Mouse (Mus musculus): ENCODE results near the gene Sema5a.

The Sema5a gene

DNA sequence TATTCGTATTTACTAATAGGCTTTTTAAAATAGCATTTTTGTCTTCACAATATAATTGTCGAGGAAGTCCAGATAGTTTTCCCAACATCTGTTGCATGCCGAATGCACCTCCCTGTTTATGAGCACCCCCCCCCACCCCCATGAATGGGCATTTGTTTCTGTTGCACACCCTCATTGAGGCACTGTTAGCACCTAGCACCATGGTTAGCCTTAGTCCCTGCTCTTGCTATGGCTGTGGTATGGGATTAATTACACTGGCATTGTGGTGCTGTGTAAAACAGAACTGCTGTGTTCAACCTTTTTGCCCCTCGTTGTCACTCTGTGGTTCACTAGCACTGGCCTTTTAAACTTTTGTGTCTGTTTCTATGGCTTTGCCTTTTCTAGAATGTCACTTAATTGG, 56.4 kb downstream of the Sema5a start:
- DNase-seq (ENCODE audit: low read depth, low spot score), result no peak

GRCm38 (mm10) chr15:32306557-32307243, 62.1 kb downstream of the Sema5a start:
- no peak for DNase-seq (ENCODE audit: low read depth, low spot score)

GRCm38 (mm10) chr15:32310834-32311233, 66.2 kb downstream of the Sema5a start:
- no peak for DNase-seq (ENCODE audit: low read depth, low spot score)

- no peak for DNase-seq (ENCODE audit: low read depth, low spot score)
These were observed 66.7 kb downstream of the Sema5a start for GRCm38 (mm10) chr15:32311287-32311686.

DNA sequence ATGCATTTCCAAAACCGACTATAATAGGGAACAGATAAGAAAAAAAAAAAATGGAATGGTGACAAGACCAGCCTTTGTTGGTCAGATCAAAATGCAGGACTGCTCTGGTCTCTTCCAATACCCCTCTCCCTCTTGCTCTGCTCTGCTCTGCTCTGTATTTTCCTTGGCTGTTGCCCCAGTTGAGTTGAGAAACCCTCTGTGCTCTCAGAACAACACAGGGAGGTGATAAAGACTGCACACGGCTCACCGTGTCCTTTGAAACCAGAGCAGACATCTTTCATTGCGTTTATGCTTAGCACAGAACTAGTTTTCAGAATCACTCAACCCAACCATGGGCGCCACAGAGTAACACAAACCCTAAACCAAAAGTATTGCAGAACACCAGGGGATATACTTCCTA, 72.5 kb downstream of the Sema5a start:
- no peak for DNase-seq (ENCODE audit: low read depth, low spot score)

DNA sequence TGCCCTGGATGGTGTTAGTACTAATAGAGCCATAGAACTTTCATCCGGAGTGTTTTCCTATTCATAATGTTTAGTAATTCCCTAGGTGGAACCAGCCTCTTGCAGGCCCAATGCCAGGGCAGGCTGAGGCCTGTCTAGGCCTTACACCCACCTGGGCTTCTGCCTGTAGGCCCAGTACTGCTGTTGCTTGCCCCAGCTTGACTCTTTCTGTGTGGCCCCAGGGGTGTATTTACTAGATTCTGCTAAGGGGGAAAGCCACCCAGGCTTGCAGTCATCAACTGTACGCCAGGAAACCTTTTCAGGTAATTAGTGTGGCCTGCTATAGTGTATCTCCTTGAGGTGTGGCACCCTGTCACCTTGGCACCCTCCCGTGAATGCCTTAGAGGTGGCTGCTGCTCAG, 76.1 kb downstream of the Sema5a start:
- no peak for DNase-seq (ENCODE audit: low read depth, low spot score)

GRCm38 (mm10) chr15:32322455-32323220, 78.0 kb downstream of the Sema5a start:
- no peak for DNase-seq (ENCODE audit: low read depth, low spot score)

- no peak for DNase-seq (ENCODE audit: low read depth, low spot score)
These were observed 78.6 kb downstream of the Sema5a start for GRCm38 (mm10) chr15:32323224-32323623.

- no peak for DNase-seq (ENCODE audit: low read depth, low spot score)
These were observed 79.5 kb downstream of the Sema5a start for GRCm38 (mm10) chr15:32324105-32324504.

DNA sequence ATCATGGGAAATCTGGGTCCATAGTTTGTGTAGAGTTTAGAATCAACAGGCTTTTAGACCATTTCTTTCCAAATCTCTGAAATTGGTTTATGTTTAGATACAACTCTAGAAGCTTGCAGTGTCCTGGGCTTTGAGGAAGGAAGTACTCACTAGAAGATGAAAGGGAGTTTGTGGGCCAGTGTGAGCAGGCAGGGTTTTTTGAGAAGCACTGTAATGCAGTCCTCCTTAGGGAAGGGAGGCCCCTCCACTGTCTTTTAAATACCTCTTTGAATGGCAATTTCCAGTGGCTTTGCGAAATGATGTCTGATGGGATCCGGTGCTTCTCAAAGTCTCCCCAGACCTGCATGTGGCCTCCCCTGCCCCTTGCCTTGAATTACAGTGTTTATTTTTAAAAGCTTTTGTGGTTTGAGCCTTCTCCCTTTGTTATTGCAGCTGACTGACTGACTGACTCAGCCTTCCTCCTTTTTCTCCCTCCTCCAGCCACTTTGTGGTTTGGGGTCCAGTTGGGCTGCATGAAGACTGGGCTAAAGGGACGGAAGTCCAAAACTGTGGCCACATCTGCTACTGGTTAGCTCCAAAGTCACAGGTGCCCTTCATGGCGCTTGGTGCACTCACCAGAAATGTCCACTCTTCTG, 83.9 kb downstream of the Sema5a start:
- no peak for DNase-seq (ENCODE audit: low read depth, low spot score)

- DNase-seq (ENCODE audit: low read depth, low spot score), result no peak
These were observed 85.2 kb downstream of the Sema5a start for GRCm38 (mm10) chr15:32329670-32330330.

DNA sequence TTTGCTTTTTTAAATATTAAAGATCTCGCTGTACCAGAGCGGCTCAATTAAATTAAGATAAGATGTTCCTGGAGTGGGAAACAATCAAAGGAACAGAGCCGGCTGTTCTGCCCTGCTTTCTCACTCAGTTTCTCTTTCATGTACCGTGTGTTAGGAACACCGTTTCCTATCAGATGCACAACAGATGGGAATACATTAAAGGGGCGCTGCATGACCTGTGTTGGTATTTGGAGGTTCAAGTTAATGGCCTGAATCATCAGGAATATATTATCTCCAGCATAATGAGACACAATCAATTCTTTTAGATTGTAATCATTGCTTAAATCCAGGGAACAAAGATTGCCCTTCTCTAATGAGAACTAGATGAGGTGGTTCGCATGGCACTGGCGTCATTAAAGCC, 85.8 kb downstream of the Sema5a start:
- DNase-seq (ENCODE audit: low read depth, low spot score), result no peak

GRCm38 (mm10) chr15:32331037-32331436, 86.4 kb downstream of the Sema5a start:
- no peak for DNase-seq (ENCODE audit: low read depth, low spot score)

- no peak for DNase-seq (ENCODE audit: low read depth, low spot score)
These were observed 88.8 kb downstream of the Sema5a start for GRCm38 (mm10) chr15:32333456-32333855.

GRCm38 (mm10) chr15:32337810-32338209, 93.2 kb downstream of the Sema5a start:
- no peak for DNase-seq (ENCODE audit: low read depth, low spot score)

DNA sequence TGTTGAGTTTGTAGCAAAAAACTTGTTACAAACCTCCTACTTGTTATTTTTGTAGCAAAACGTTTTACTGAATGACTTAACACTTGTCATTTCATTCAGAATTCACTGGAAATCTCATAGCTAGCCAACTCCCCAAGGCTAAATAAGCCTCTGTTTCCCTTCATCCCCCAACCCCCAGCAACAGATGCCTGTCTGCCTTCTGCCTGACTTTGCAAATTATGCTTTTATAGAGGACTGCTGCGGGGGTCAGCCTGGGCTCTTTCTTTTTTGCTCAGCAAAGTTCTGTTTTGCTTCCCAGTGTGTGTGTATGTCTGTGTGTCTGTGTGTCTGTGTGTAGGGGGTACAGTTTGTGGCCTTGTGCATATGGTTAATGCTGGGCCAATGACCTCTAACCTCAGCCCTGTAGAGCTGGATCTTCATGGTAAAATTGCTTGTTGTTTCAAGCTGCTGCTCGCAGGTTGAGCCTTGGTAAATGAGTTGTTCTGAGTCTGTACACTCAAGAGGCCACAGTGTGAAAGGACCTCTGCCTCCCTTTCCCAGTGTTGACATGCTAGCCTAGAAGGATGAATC, 94.2 kb downstream of the Sema5a start:
- no peak for DNase-seq (ENCODE audit: low read depth, low spot score)

GRCm38 (mm10) chr15:32339426-32339825, 94.8 kb downstream of the Sema5a start:
- DNase-seq (ENCODE audit: low read depth, low spot score), result no peak

DNA sequence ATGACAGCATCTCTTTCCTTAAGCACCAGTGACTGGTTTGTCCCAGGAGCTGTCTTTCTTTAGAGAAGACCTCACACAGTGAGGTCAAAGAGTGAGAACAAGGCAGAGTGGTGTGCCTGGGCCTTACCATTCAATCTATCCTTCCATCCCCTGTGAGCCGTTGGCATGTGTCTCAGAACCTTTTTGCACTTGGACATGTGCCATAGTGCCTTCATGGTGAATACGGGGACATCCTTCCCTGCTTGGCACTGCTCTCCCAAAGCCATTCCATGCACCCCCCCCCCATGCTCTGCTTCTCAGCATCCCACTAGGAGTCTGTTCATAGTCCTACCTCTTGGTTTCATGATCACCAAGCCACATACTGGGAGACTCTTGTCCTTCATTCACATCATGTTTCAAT, 96.8 kb downstream of the Sema5a start:
- no peak for DNase-seq (ENCODE audit: low read depth, low spot score)

DNA sequence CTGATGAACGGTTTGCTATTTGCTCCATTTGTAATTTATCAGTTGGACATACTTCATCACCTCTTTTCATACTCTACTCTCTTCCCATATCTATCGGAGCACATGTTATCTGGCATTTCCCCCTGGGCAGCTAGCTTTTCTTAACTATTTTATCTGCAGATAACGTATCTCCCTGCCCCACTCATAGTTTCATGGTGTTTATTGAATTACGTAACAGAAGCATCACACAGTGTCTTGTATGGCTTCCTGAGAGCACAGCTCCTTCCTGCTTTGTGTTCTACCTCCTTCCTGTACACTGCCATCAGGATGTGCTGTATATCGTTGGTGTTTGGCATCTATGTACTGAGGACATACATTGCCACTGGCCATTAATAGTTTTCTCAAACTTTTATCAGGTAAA, 98.9 kb downstream of the Sema5a start:
- no peak for DNase-seq (ENCODE audit: low read depth, low spot score)

DNA sequence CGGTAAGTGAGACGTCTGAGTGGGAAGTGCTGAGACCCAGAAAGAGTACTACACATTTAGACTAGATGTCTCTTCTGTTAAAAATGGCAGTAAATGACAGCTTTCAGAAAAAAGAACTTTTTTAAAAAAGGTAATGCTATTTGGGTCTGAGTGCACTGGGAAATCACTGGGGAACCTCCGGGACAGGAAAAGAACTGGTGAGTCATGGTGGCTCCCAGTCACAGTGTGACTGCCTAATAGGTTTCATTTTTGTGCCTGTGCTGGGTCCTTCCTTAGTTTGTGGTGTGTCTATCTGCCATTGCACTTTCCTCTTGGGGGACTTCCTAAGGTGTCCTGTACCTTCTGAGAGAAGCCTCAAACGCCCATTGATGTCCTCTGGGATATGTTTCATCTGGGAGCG, 102.7 kb downstream of the Sema5a start:
- no peak for DNase-seq (ENCODE audit: low read depth, low spot score)

- DNase-seq (ENCODE audit: low read depth, low spot score), result no peak
These were observed 104.7 kb downstream of the Sema5a start for GRCm38 (mm10) chr15:32349276-32349675.

GRCm38 (mm10) chr15:32352995-32353394, 108.4 kb downstream of the Sema5a start:
- no peak for DNase-seq (ENCODE audit: low read depth, low spot score)
